Mouse (Mus musculus) lung, postnatal 25 days (tissue): ENCODE data around the gene Atg4d.
"Not testable (repeated sequence)": the region's sequence is repeated elsewhere in the genome, so short reads cannot be mapped to it uniquely, and the experiment has no call there.

Source experiments
- DNase-seq: peaks from one replicate; pipeline ENCODE4 v3.0.0; 2022; ENCODE audit warnings: low spot score

Gene Atg4d

DNA sequence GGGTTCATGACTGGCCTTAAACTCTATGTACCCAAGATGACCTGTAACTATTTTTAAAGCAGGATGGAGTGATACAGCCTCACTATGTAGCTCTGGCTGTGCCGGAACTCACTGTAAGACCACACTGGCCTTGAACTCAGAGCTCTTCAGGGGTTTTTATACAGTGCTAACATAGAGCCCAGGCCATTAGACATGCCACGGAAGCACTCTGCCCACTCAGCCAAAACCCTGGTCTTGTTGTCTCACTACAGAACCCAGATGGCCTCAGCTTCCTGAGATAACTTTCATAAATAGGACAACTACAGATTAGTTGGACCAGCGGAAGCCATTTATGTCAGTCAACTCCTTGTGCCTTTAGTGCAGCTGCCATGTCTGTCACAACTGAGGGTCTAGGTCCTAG, 9.2 kb downstream of the Atg4d start:
- no peak for DNase-seq

DNA sequence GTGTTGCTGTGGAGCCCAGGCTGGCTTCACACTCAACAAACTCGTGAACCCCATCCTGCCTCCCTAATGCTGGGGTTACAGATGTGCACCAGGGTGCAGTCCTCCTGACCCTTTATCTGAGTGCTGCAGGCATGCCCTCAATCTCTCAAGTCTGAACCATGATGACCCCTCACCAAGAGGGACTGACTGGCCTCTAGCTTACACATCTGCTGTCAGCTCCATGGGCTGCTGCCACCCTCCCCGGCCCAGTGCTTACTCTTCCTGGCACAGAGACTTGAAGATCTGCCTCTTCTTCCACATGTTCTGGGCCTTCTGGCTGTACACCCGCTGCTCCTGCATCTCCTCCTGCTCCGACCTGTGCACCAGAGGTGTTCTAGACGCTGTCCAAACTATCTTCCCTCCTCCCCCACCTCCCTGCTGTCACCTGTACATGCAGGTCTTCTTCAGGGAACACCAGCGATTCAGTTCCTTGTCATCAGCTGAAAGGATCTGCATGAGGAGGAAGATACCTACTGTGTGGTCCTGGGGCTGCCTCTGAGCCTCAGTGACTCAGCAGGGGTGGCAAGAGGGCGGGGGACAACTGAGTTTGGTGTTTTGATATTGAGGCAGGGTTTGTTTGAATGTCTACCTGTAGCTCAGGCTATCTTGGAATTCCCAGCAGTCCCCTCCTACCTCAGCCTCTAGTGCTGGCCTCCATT, 10.1 kb downstream of the Atg4d start:
- DNase-seq: no peak

DNA sequence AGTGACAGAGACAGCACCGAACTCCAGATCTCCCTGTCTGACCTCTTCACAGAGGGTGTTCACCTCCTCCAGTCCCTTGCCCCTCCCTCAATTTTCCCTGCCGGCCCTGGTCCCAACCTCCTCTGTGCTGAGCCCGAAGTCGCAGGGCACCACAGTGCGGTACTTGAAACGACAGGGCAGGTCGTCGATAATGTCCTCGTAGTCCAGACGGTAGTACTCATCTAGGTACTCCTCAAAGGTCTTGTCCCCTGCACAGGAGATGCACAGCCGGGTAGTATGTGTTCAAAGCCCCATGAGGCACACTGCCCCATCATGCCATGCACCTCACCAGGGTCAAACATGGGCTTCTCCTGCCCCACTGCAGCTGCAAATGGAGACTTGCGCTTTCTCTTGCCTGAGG, 10.6 kb downstream of the Atg4d start:
- DNase-seq: no peak

DNA sequence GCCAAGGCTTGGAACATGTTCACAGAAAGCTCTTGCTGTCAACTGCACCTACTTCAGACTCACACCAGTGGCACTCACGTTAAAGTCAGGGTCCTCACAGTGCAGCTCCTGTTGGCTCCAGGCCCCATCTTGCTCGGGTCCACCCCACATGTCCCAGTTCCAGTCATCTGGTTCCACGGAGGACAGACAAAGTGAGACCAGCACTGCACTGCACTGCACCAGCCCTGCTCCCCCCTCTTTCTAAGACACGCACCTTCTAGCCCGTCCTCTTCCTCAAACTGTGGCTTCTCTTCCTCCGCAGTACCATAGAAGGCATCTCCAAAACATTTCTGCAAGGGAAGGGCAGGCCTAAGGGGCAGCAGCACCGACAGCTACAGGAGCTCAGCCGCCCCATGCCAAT, 11.2 kb downstream of the Atg4d start:
- no peak for DNase-seq

DNA sequence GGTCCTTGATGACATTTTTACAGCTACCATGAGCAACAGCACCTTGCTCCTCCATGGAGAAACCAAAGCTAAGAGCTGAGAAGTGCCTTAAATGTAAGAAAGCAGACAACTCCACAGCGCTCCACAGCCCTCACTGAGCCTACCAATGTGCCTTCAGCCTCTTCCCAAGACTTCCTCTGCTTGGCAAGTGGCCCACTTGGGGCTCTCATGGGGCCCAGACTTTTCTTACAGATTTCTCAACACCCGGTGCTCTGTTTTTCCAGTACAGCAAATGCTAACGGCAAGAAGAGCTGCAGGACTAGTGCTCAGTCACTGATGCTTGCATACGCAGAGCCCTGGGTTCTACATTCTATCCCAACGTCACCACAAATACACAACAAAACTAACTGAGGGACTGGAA, 12.7 kb downstream of the Atg4d start:
- DNase-seq: no peak

DNA sequence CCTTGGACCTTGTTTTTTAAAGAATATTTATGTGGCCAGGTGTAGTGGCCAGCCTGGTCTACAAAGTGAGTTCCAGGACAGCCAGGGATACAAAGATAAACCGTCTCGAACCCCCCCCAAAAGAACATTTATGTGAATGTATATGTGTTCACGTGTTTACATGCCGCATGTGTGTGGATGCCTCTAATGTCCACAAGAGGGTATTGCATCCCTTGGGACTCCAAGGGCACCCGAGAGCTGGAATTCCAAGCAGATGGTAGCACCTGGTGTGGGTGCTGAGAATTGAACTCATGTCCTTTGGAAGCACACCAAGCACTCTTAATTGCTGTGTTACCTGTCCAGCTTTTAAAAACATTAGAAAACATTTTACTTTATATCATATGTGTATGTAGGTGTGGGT, 18.5 kb downstream of the Atg4d start:
- DNase-seq: no peak

DNA sequence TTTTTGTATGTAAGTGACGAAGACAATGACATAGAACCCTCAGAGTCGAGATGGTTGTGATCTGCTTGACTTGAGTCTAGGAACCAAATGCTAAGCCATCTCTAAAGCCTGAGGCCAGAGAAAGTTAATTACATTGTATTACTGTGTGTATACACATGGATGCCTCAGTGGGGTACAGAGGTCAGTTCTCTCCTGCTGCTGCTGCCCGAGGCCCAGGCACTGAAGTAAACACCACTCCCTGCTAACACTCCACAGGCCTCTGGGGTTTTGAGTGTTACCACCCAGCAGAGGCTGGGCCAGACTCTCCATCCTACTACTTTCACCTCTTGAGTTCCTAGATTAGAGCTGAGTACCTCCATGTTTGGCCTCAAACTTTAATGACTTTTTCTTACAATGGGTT, 18.9 kb downstream of the Atg4d start:
- no peak for DNase-seq

DNA sequence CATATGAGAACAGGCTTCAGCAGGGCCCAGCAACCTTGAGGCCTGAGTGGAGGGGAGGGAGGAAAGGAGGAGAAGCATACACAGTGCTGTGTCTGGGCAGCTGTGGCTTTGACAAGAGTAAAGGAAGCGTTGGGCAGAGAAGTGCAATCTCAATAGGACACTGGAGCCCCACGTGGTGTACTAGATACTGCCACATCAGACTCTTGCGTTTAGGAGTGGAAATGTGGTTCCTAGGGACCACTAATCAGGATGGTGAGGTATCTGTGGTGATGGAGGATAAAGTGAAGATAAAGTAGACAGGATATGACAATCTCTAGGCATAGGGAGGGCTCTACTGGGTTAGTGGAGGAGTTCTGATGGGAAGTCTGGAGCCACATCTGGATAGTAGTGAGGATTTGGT, 21.7 kb downstream of the Atg4d start:
- DNase-seq: no peak

DNA sequence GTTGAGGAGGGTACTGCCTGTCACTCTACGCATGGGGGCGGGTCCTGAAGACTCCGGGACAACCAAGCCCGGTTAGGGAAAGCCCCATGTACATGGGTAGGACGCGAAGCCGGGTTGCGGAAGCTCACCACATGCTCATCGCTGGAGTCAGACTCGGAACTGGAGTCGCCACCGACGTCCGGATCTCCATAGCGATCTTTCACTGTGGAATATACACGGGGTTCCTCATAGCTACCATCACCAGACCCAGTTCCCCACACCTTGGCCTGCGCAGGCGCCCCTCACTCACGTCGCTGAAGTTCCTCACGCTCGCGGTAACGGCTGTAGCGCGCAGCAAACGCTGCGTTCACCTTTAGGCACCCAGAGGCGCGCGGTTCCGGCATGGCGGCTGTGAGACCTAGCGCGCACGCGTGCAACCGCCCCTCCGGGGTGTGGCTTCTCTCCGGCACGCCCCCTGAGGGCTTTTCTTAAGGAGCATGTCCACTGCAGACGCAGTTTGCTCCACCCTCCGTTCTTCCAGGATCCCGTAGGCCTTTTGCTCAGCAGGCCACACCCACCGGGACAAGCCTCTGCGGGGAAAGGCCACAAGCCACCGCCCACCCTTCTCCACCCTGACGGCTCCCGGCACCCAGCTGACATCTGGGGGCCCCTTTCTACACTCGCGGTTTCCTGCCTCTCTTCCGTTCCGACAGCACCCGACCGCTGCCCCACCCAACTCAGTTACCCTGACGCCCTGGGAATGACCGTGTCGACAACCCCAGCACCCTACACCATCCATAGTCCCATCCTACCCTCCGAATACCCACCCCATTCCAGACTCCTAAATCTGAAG, 22.7 kb downstream of the Atg4d start, which contains the start of gene Kri1:
Gene Kri1, minus strand, starts transcription at position 399 of the 832 bp plus-strand sequence.
- DNase-seq: peak; percentile 99

DNA sequence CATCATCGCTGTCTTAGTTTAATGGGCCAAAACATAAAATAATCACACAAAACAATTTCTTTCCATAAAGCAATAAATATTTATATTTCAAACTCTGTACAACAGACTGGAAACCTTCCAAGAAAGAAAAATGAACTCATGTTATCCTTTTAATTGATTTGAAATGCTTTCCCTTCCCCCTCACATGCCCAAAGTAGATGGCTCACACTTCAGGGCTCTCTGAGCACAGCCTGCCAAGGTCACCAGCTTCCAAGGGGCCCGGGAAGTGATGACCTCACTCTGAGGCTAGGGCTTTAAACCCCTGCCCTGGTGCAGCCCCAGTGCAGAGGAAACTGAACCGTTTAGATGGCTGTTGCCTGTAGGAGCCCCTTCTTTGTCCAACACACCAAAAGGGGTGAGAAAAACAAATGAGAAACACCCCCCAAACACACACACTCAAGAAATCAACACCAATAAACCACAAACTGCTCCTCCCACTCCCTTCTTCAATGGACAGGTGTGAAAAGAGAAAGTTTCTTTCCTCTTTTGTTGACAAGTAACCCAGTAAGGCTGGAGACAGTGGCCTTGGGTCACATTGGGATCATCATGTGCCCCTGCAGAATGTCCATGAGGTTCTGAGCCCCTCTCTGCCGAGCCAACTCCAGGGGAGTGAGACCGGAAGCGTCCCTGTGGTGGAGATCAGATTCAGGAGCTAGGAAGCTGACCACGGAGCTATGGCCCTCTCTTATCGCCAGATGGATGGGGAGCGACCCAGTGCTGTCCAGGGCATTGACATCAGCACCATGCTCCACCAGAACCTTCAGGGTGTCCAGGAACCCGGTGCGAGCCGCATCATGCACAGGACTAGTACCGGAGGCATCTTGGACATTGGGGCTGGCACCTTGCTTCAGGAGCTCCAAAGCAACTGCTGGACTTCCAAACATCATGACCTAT, 23.6 kb downstream of the Atg4d start:
- DNase-seq: no peak

DNA sequence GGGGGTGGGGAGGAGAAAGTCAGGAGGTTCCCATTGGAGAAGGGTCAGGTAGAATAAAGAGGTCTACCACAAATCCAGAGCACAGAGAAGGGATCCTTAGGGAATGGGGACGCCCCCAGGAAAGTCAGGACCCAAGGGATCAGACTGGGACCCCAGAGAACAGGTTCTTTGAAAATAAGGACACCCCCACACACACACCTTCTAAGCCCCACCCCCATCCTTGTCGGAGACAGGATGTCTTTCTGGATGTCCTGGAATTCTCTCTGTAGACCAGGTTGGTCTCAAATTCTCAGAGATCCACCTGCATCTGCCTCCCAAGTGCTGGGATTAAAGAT, 24.2 kb downstream of the Atg4d start:
- no peak for DNase-seq

DNA sequence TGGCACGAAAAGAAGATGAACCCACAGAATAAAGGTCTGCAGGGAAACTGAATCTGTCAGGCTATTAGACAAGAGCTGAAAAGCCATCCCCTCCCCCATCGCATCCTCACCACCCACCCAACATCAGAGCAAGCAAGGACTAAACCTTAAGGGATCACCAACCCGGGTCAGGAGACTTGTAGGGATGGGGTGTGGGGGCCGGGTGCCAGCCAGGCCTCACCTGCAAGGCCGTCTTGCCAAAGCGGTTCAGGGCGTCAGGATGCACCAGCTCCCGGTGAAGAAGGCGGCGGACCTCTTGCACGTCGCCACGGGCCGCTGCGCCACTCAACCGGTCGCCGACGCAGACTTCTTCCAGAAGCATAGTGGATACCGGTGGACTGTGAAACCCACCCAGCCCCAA, 25.5 kb downstream of the Atg4d start:
- DNase-seq: no peak

DNA sequence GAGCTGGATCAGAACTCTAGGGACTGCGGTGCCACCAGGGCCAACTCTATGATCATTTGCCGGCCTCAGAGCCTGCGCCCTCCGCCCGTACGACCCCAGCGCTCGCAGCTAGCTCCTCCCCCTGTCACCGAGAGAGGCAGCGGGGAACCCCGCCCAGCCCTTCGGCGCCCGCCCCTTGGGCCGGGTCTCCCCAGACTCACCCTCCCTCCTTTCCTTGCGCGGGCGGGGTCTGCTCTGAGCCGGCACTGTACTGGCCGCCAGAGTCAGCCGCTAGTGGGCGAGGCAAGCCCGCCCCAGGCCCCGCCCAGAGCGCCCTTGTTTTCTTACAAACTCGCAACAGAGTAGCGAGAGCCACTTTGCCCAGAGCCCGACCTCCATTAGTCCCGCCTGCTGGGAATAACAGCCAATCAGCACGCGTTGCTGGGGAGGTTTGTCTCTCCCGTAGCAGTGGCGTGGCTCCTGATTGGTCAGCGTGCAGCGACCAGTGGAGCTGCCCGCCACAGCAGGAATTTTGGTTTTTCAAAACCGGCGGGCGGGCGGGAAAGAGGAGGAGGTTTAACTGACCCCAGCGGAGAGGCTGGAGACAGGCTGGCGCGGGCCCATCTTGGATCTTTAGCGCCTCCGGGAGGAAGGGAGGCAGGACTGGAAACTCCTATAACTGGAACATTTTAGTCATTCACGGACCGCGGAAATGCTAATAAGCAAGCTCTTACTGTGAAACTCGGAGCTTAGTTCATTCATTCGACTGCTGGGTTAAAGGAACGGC, 26.1 kb downstream of the Atg4d start, which contains the start of gene Cdkn2d:
Gene Cdkn2d, minus strand, starts transcription at position 386 of the 766 bp plus-strand sequence.
- DNase-seq: peak; percentile 100

DNA sequence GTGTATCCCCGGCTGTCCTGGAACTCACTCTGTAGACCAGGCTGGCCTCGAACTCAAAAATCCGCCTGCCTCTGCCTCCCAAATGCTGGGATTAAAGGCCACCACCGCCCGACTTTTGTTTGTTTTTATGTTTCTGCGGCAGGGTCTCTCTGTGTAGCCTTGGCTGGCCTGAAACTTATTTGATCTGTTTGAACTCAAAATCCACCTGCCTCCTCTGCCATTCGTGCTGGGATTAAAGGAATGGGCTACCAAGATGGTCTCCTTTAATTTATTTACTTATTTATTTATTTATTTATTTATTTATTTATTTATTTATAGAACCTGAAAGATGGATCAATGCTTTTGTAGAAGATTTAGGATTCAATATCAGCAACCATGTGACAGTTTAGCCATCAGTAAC, 26.8 kb downstream of the Atg4d start:
- not testable (repeated sequence) for DNase-seq

DNA sequence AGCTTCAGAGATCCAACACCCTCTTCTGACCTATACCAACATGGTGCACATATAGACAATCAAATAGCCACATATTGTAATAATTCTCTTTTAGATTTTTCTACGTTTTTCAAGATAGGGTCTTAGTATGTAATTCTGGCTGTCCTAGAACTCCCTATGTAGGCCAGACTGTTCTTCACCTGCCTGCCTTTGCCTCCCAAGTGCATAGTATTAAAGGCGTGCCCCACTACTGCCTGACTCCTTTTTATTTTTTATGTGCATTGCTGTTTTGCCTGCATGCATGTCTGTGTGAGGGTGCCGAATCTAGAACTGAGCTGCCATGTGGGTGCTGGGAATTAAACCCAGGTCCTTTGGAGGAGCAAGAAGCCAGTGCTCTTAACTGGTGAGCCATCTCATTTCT, 27.2 kb downstream of the Atg4d start:
- no peak for DNase-seq

DNA sequence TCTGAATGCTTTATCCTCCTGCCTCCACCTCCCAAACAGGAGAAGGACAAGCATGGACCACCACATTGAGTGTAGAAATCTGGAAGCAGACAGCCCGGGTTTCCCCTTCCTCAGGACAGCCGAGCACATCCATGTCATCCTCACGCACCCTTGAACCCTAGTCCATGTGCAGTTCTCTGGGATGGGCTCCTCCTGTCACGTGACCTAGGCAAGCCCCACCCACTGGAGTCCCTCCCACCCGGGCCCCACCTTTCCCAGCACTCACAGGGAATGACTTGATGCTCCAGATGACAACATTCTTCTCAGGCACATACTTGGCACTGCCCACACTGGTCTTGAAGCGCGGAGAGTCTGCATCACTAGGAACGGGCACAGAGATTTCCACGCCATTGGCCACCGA, 33.9 kb downstream of the Atg4d start:
- DNase-seq: no peak

DNA sequence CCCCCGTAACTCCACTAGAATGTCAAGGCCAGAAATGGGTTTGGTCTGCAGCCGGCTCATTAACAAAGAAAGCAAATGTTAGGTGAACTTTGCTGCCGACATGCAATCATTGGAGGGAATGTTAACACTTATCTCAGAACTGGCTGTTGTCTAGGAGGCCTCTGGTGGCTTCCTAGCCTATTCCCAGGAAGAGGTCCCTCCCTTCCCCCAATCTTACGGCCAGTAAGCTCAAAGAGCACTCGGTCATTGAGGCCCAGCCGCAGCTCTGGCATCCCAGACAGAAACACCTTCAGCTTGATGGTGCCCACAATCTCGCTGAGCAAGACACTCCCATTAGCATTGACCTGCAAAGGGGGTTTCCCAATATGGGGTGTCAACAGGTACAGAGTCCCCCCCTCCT, 40.0 kb downstream of the Atg4d start:
- no peak for DNase-seq

DNA sequence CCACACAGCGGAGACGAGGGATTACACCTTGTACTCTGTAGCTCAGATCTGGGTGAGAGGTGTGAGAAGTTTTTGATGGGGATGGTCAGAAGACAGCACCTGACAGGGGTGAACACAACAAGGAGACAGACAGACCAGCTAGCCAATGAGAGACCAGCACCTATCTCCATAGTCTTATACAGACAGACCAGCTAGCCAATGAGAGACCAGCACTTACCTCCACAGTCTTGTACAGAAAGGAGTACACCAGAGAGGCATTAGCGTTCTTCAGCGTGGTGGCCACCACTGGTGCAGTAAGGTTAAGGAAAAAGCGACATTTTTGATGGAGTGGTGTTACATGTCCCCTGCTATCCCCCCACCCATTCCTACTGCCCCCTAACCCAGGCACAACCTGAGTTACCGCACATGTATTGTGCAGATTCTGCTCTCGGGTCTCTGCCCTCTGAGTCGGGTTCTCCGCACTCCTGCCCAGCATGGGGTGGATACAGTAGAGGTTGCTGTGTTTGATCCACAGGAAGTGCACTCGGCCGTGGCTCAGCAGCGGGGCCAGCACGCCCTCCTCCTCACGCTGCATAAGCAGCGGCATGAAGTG, 44.2 kb downstream of the Atg4d start:
- DNase-seq: no peak

DNA sequence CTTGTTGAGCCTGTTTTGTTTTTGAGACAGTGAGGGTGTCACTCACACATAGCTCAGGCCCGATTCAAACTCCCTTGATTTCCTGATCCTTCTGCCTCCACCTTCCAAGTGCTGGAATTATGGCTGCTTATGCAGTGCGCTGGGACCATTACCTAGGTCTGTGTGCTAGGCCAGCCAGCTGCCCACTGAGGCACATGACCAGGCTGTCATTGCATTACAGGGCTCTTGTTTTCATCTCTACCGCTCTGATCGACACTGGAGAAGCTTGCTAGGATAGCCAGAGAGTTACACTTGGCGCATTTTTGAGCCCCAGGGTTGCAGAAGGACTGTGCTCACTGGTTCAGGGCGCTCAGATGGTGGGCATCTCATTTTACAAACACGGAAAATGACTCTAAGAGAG, 46.6 kb downstream of the Atg4d start:
- DNase-seq: no peak

DNA sequence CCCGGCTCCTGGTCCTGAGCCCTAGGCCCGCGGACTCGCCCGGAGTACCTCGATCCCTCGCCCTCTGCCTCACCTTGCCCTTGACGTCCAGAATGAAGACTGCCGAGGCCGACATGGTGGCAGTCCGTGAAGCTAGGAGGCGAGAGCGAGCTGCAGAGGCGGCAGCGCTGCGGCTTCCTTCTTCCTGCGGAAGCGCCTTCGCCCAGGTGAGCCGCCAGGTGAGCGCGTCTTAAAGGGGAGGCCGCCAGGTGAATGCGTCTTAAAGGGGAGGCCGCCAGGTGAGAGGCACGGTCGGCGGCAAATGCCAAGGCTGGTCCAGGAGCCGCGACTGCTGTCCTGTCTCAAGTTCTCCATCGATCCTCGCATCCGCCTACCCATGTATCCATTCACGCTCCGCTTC, 47.0 kb downstream of the Atg4d start, which contains the start of gene Ap1m2:
Gene Ap1m2, minus strand, starts transcription at position 204 of the 400 bp plus-strand sequence.
- peak; percentile 70 for DNase-seq

DNA sequence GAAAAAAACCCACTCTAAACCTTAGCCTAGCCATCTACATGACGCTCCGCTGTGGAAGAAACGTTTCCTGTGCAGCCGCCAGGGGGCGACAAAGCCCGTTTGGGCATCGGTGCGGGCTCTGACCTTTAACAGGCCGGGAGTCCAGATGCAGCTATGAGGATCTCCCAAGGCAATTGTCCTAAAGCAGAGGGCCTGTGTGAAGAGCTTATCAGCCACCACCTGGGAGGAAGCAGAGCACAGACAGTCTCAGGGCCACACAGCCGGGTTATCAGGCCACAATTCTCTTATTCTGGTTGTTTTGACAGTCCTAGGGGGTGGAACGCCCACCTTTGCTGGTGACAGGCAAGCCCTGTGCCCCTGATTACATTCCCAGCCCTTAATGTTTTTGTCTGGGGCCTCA, 48.3 kb downstream of the Atg4d start:
- DNase-seq: peak; percentile 91
